Mouse (Mus musculus) forebrain, embryonic 12.5 days (tissue): ENCODE measurements around the gene Clic1. TPM values are rescaled to one million over a fixed set of nuclear protein-coding genes. Genes with fewer than 3 reads are reported as not detected.

Experiments used
- ATAC-seq: fragments of 200-750 bp; cut with Nextera tagmentation; 2 replicates; pipeline ENCODE4 v1.8.0; 2017; ENCODE audit warnings: moderate TSS enrichment; ENCODE audit not compliant: low FRiP score
- H3K27ac ChIP-seq: fragments of 300-500 bp; sonication (generic); 2 replicates; pipeline ENCODE4 v1.5.1; 2016; ENCODE audit warnings: mild to moderate bottlenecking
- H3K27me3 ChIP-seq: fragments of 300-500 bp; sonication (generic); 2 replicates; pipeline ENCODE4 v1.6.1; 2016; ENCODE audit warnings: mild to moderate bottlenecking
- H3K36me3 ChIP-seq: fragments of 300-500 bp; sonication (generic); replicated peaks from 2 replicates; pipeline ENCODE4 v1.6.1; 2016; ENCODE audit warnings: mild to moderate bottlenecking
- H3K4me1 ChIP-seq: fragments of 300-500 bp; sonication (generic); 2 replicates; pipeline ENCODE4 v1.6.1; 2016
- H3K4me2 ChIP-seq: fragments of 300-500 bp; sonication (generic); 2 replicates; pipeline ENCODE4 v1.6.1; 2016; ENCODE audit warnings: mild to moderate bottlenecking, moderate library complexity
- H3K4me3 ChIP-seq: fragments of 300-500 bp; sonication (generic); replicated peaks from 2 replicates; pipeline ENCODE4 v1.5.1; 2016; ENCODE audit warnings: mild to moderate bottlenecking
- H3K9ac ChIP-seq: fragments of 300-500 bp; sonication (generic); 2 replicates; pipeline ENCODE4 v1.6.1; 2016; ENCODE audit warnings: mild to moderate bottlenecking
- H3K9me3 ChIP-seq: fragments of 300-500 bp; sonication (generic); 2 replicates; pipeline ENCODE4 v1.6.1; 2016
- WGBS: fragments of 180-500 bp; shearing (Covaris S2); methylation state at CpG from one replicate; pipeline ENCODE4 v1.1.7; 2016; 5-methylcytosine and 5-hydroxymethylcytosine counted together
- polyA plus RNA-seq: library from polyadenylated mRNA; unstranded; fragments of >200 nt; fragmentation: Nextera tagmentation; extraction: Ambion mirVana; gene quantifications from 2 replicates; pipeline ENCODE4 v1.2.1, GENCODE M21; 2016

Gene Clic1
- polyA plus RNA-seq, 1 experiment from 2014 or later: 155 TPM

- no peaks in the 10 kb centered on the region for H3K36me3 ChIP-seq
- ATAC-seq: no peak
- peaks cover 37% of the 10 kb centered on the region for H3K4me1 ChIP-seq
- no peak overlapping the region for H3K9ac ChIP-seq
- no peak overlapping the region for H3K4me3 ChIP-seq
- no peaks in the 10 kb centered on the region for H3K9me3 ChIP-seq
- no peak overlapping the region for H3K27ac ChIP-seq
- H3K4me2 ChIP-seq: no peak overlapping the region
- WGBS: 78% methylated on average over 5 of the region's 5 CpGs
- H3K27me3 ChIP-seq: no peaks in the 10 kb centered on the region
Measured at GRCm38 (mm10) chr17:35023221-35023620, 26.5 kb upstream of the Clic1 start.

GRCm38 (mm10) chr17:35023756-35024155, 26.0 kb upstream of the Clic1 start:
- H3K4me3 ChIP-seq: no peak overlapping the region

GRCm38 (mm10) chr17:35024261-35024660, 25.5 kb upstream of the Clic1 start:
- Histone ChIP-seq H3K4me2 (no peak overlapping the region), H3K27ac (no peak overlapping the region), H3K27me3 (no peaks in the 10 kb centered on the region), H3K4me1 (peaks cover 38% of the 10 kb centered on the region), H3K36me3 (no peaks in the 10 kb centered on the region), H3K9ac (no peak overlapping the region), H3K4me3 (no peak overlapping the region), H3K9me3 (no peaks in the 10 kb centered on the region)
- ATAC-seq: no peak
- WGBS: 84% methylated on average over 13 of the region's 13 CpGs

More at GRCm38 (mm10) chr17:35023756-35024155, 26.0 kb upstream of the Clic1 start:
- Histone ChIP-seq H3K27me3 (no peaks in the 10 kb centered on the region), H3K4me1 (peaks cover 38% of the 10 kb centered on the region), H3K36me3 (no peaks in the 10 kb centered on the region), H3K9me3 (no peaks in the 10 kb centered on the region), H3K27ac (no peak overlapping the region), H3K9ac (no peak overlapping the region), H3K4me2 (no peak overlapping the region)
- WGBS: 84% methylated on average over 4 of the region's 4 CpGs
- ATAC-seq: no peak

GRCm38 (mm10) chr17:35024691-35025488, 24.9 kb upstream of the Clic1 start:
- 69% methylated on average over 7 of the region's 10 CpGs for WGBS
- no peaks in the 10 kb centered on the region for H3K27me3 ChIP-seq
- no peak overlapping the region for H3K4me2 ChIP-seq
- H3K9me3 ChIP-seq: no peaks in the 10 kb centered on the region
- peaks cover 42% of the 10 kb centered on the region for H3K4me1 ChIP-seq
- H3K27ac ChIP-seq: no peak overlapping the region
- H3K4me3 ChIP-seq: no peak overlapping the region
- H3K9ac ChIP-seq: no peak overlapping the region
- no peaks in the 10 kb centered on the region for H3K36me3 ChIP-seq
- ATAC-seq: no peak

GRCm38 (mm10) chr17:35026206-35026605, 23.6 kb upstream of the Clic1 start:
- Histone ChIP-seq H3K4me2 (no peak overlapping the region), H3K36me3 (no peaks in the 10 kb centered on the region), H3K27me3 (no peaks in the 10 kb centered on the region), H3K4me1 (peaks cover 43% of the 10 kb centered on the region), H3K27ac (peak overlapping the region; percentile 84; the same call in 1 of the 2 replicates), H3K9ac (no peak overlapping the region), H3K4me3 (no peak overlapping the region), H3K9me3 (no peaks in the 10 kb centered on the region)
- WGBS: 93% methylated on average over 5 of the region's 5 CpGs
- ATAC-seq: no peak

- Histone ChIP-seq H3K9me3 (no peaks in the 10 kb centered on the region), H3K9ac (peak within 1 kb of the TSS; percentile 30; the same call in 1 of the 2 replicates), H3K27ac (peak within 1 kb of the TSS; percentile 84), H3K36me3 (no peaks in the 10 kb centered on the region), H3K4me1 (peaks cover 35% of the 10 kb centered on the region), H3K4me3 (peak within 1 kb of the TSS; percentile 6; the same call in 1 of the 2 replicates), H3K27me3 (no peaks in the 10 kb centered on the region), H3K4me2 (peak within 1 kb of the TSS; percentile 38)
- peak; percentile 83 for ATAC-seq
- 29% methylated on average over 13 of the region's 13 CpGs for WGBS
Measured at GRCm38 (mm10) chr17:35027277-35028068, 22.3 kb upstream of the Clic1 start, which contains the start of gene Sapcd1. Gene Sapcd1, minus strand, starts transcription at chr17:35028016.

GRCm38 (mm10) chr17:35028315-35028714, 21.5 kb upstream of the Clic1 start:
- ATAC-seq: no peak
- Histone ChIP-seq H3K4me3 (no peak overlapping the region), H3K4me2 (no peak overlapping the region), H3K9ac (no peak overlapping the region), H3K27ac (no peak overlapping the region; the same call in 1 of the 2 replicates), H3K27me3 (no peaks in the 10 kb centered on the region), H3K4me1 (peaks cover 35% of the 10 kb centered on the region), H3K9me3 (no peaks in the 10 kb centered on the region), H3K36me3 (no peaks in the 10 kb centered on the region)
- 79% methylated on average over 2 of the region's 2 CpGs for WGBS

GRCm38 (mm10) chr17:35029691-35030532, 19.9 kb upstream of the Clic1 start:
- H3K4me3 ChIP-seq: no peak overlapping the region
- no peak overlapping the region for H3K9ac ChIP-seq
- no peaks in the 10 kb centered on the region for H3K9me3 ChIP-seq
- no peak for ATAC-seq
- no peaks in the 10 kb centered on the region for H3K27me3 ChIP-seq
- H3K27ac ChIP-seq: no peak overlapping the region
- peak overlapping the region; percentile 19 for H3K4me2 ChIP-seq
- WGBS: 30% methylated on average over 19 of the region's 19 CpGs
- peaks cover 32% of the 10 kb centered on the region for H3K4me1 ChIP-seq
- H3K36me3 ChIP-seq: no peaks in the 10 kb centered on the region

GRCm38 (mm10) chr17:35031272-35031671, 18.5 kb upstream of the Clic1 start:
- H3K9ac ChIP-seq: no peak overlapping the region
- H3K9me3 ChIP-seq: no peaks in the 10 kb centered on the region
- ATAC-seq: no peak
- 90% methylated on average over 11 of the region's 11 CpGs for WGBS
- H3K27ac ChIP-seq: no peak overlapping the region
- no peaks in the 10 kb centered on the region for H3K27me3 ChIP-seq
- H3K4me2 ChIP-seq: no peak overlapping the region
- H3K36me3 ChIP-seq: no peaks in the 10 kb centered on the region
- H3K4me3 ChIP-seq: no peak overlapping the region
- H3K4me1 ChIP-seq: peaks cover 28% of the 10 kb centered on the region

GRCm38 (mm10) chr17:35031880-35032279, 17.9 kb upstream of the Clic1 start:
- no peak overlapping the region for H3K4me2 ChIP-seq
- ATAC-seq: no peak
- H3K9ac ChIP-seq: no peak overlapping the region
- no peaks in the 10 kb centered on the region for H3K36me3 ChIP-seq
- H3K9me3 ChIP-seq: no peaks in the 10 kb centered on the region
- H3K4me3 ChIP-seq: no peak overlapping the region
- H3K4me1 ChIP-seq: peaks cover 24% of the 10 kb centered on the region
- 82% methylated on average over 7 of the region's 7 CpGs for WGBS
- no peak overlapping the region for H3K27ac ChIP-seq
- H3K27me3 ChIP-seq: no peaks in the 10 kb centered on the region

GRCm38 (mm10) chr17:35032323-35032870, 17.4 kb upstream of the Clic1 start:
- no peak overlapping the region for H3K4me2 ChIP-seq
- no peaks in the 10 kb centered on the region for H3K27me3 ChIP-seq
- H3K27ac ChIP-seq: no peak overlapping the region
- no peak for ATAC-seq
- H3K9ac ChIP-seq: no peak overlapping the region
- peaks cover 19% of the 10 kb centered on the region for H3K4me1 ChIP-seq
- H3K9me3 ChIP-seq: no peaks in the 10 kb centered on the region
- H3K4me3 ChIP-seq: no peak overlapping the region
- WGBS: 79% methylated on average over 8 of the region's 8 CpGs
- H3K36me3 ChIP-seq: no peaks in the 10 kb centered on the region
